Mouse (Mus musculus) CH12F3 (cell line): ENCODE measurements around the gene Cd72.

Source experiments
- in situ Hi-C: fragments of 300-500 bp; cut with MboI; formaldehyde crosslinking; loops from 2 replicates; pipeline ENCODE4 v1.14.3; 2020; ENCODE audit warnings: low sequenced_read_pairs

The Cd72 gene

DNA sequence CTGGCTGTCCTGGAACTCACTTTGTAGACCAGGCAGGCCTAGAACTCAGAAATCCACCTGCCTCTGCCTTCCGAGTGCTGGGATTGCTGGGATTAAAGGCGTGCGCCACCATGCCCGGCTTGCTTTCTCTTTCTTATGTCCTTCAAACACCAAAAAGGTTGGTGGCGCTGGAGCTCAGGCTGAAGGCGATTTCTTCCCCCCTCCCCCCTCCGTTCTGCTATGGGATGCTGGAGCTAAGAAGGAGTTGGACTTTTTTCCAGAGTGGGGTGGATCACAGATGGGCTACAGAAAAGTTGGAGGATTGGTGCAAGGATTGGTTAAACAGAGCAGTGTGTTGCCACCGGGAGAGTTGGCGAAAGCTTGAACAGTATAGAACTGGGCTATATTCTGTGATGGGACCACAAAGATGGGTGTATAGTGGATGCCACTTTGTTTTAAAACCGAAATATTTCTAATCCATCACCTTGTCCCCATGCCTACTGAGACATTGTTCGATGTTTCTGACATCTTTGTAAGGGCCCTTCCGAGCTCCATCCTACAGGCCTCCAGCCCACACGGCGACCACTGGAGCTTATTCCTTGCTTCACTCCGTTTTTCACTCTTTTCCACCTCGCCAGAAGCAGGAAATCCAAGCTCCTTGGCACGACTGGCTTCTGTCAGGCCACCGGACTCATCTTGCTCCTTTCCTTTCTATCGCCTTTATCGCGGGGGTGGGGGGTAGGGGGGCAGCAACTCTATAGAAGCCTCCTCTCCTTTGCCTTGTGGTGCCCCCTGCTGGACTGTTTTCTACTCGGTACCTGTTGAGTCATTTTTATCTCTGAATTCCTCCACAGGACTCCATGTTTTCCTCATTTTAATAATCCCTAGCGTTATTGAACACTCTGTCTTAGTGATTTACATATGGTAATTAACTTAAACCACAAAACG lies 24.7 kb upstream of the Cd72 start:
- in situ Hi-C loops = no loop called here

DNA sequence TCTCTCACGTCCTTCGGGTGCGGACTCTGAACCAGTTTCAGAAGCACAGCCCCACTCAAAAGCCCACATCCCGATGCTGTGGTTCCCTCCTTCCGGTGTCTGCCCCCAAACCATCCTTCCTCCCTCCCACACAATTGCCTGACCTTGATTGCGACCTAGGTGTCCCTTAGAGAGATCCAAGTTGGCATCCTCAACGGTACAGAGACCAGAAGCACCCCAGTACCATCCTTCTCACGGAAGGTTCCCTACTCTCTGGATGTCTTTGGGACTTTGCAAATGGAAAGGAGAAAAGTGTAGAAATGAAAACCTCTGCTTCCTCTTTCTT lies 24.1 kb upstream of the Cd72 start:
- in situ Hi-C loops = no loop called here

DNA sequence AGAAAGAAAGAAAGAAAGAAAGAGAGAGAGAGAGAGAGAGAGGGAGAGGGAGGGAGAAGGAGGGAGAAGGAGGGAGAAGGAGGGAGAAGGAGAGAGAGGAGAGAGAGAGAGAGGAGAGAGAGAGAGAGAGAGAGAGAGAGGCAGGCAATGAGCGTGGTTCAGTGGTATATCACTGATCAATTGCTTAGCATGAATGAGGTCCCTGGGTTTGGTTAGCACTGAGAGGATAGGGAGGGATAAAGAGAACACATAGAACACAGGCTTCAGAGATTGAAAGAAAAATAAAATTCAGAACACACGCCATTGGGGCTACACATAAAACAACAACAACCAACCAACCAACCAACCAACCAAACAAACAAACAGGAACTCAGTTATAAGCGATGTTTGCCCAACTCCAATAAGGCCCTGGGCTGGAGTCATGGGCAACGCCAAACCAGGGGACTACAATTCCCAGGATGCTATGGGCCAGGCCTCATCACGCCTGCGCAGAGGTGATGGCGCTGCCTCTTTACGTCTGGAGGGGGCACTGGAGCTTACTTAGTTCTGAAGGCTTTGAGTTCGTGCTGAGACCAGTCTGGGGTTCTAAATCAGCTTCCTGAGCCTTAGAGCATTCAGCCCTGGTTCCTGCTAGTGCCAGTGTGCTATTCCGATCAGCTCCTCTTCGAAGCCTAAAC lies 23.6 kb upstream of the Cd72 start:
- in situ Hi-C loops = no loop called here

DNA sequence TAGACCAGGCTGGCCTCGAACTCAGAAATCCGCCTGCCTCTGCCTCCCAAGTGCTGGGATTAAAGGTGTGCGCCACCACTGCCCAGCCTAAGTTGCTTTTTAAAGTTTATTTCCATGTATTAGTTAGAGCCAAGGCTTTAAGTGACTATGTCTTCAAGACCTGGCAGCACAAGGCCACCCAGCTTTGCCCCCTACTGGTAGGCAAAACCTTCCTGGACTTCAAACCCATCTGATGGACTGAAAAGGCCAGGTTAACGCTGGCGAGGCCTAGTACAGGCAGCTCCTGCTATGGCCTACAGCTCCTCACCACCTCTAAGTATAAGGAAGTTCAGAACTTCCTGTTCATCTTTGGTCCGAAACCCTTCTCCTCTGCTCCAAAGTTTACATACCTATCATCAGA lies 22.2 kb upstream of the Cd72 start:
- in situ Hi-C loops = no loop called here

DNA sequence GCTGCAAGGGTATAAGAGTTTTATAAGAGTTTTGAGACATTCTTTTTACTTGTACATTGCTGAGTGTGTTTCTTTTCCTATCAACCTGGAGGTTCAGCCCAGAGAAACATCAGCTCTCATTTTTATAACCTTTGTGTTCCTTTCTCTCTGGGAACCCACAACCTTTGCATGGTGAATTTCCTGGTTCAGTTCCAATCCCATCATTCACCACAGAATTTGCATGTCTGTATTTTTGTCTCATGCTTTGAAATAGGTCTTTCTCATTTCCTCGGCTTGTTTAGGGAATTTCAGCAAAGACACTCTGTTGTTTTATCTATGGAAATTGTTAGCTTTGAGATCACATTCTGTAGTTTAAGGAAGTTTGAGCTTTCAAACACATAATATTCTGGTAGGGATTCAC lies 19.2 kb upstream of the Cd72 start:
- in situ Hi-C loops = no loop called here

DNA sequence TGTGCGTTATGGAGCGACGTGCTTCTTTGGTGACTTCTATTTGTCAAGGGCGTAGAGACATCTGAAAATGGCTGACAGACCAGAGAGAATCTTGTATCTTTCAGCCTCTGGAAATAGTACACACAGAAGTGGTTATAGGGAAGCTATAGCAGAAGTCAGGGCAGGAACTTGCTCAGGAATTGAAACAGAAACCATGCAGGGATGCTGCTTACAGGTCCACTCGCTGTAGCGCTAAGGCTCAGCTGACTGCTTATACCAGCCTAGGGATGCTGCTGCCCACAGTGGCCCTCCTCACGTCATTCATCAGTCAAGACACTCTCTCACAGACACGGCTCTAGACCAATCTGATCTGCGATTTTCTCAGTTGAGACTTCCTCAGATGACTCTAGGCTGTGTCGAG lies 15.9 kb upstream of the Cd72 start:
- in situ Hi-C loops = no loop called here

DNA sequence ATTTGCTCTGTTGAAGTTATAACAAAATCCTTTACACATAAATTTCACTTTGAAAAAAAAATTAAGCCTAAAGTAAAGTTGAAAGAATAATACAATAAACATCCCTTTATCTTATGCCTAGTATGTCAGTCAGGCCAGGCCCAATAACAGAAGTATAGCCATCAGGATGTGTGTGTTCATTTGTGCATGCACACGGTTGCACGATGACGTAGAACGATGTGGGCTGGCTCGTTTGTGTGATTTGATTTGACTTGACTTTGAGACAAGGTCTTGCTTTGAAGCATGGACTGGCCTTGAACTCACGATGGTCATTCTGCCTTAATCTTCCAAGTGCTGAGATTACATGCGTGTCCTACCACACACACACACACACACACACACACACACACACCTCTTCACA lies 12.4 kb upstream of the Cd72 start:
- in situ Hi-C loops = no loop called here

DNA sequence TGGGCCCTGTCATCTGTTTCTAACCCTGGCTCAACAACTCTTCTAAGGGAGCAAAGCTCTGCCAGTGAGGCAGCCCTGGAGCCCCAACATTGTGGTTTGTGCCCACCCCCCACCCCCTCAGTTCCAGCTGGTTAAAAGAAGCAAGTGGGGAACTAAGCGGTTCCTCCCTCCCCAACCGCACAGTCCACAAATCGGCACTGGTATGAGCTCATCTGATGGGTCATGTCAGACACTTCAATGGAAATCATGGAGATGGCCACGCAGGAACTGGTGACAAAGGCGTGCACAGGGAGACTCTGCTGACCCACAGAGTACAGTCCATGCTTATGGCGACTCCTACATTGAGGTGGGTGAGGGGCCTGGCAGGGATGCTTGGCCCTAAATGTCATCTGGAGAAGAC lies 11.5 kb upstream of the Cd72 start:
- in situ Hi-C loops = no loop called here

DNA sequence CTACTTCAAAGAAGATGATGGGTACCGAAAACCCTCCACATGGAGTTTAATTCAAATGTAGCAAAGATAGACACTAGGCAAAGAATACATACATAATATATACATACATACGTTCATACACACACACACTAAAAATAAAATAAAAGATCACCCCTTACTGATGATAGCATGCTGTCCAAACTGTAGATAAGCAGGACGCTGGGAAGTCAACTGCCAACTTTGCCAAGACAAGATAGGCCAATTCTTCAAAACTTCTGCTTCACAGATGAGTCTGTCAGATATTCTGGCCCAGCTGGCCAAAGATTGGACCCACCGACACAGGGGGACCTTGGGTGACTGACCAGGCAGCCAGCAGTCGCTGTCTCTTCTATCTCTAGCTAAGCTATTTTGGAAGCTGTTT lies 8.7 kb upstream of the Cd72 start:
- in situ Hi-C loops = no loop called here

DNA sequence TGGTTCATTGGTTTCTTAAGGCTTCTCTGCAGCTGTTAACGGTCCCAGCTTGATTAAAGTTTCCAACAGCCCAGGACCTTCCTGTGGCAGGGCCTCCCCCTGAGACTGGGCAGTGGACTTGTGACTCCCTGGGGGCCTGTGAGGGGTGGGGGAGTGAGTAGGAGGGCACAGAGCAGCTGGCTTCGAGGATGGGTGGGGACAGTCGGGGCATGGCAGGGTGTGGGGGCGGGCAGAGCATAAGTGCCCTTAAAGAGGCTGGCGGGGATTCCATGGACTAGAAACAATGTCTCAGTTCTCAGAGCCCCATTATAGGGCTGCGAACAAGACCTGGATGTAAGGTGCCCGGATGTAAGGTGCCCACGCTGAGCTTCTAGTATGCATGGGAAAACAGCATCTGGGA lies 2.7 kb upstream of the Cd72 start:
- in situ Hi-C loops = no loop called here

DNA sequence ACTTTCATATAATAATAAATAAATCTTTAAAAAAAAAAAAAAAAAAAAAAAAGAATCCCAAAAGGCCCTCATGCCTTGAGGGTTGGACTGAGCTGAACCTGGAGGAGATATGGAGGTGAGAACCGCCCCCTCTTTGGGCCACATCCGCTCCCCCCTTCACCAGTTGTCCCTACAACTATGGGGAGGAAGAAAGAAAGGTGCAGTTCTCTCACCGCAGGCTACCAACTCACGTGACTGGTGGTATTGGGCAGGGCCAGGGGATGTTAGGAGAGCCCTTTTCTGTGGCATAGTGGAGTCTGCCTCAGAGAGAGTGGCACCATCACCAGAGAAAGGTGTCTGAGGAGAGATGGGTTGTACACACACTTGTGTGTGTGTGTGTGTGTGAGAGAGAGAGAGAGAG lies 2.0 kb upstream of the Cd72 start:
- in situ Hi-C loops = no loop called here

DNA sequence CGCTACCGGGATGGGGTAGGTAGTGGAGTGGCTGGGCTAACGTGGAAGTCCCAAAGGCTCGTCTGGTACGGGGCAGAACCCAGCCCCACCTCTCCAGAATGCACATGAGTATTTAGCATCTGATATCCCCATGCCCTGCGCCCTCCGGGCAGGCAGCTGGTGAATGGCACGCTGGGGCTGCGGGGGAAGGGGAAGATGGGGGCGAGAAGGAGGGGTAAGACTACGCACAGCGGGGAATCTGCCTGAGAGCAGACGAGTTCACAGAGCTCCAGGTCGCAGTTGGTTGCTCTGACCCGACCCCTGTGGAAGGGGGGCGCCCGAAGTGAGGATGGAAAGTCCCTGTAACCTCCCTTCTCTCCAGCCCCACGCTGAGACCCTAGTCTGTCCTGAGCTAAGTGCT lies 1.0 kb downstream of the Cd72 start:
- in situ Hi-C loops = no loop called here

DNA sequence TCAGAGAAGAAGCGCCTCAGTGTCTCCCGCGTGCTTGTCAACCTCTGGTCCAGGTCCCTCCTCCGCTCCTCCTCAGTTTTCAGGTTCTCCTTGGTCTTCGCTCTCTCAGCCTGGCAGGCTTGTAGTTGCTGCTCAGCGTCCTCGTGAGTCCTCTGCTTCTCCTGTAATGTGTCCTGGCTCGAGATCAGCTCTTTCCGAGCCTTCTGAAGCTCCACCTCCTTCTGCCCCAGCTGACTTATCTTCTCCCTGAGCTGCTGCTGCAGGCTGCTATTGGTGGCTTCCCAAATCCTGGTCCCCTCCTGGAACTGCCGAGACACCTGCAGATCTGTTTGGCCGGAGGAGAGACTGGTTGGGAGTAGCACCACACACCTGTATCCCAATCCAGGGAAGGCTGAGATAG lies 2.1 kb downstream of the Cd72 start:
- in situ Hi-C loops = no loop called here

DNA sequence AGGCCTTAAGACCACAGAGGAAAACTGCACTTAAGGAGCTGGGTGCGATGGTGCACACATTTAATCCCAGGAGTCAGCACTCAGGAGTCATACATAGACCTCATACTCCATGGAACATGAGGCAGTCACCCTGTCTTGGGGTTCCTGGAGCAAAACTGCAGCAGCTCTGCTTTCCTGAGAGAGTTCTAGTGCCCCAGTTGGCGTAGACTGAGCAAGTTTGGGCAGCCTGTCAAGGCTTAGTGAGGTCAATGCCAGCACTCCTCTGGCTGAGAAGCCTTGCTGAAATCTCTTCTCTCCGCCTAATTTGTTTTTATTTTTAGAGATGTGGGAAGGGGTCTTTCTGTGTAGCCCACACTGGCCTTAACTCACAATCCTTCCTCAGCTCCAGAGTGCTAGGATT lies 5.9 kb downstream of the Cd72 start:
- in situ Hi-C loops = loop anchor here (25.0 kb wide), 1 partner anchor 414 kb away; the partner anchor contains the start of gene Olfr155

DNA sequence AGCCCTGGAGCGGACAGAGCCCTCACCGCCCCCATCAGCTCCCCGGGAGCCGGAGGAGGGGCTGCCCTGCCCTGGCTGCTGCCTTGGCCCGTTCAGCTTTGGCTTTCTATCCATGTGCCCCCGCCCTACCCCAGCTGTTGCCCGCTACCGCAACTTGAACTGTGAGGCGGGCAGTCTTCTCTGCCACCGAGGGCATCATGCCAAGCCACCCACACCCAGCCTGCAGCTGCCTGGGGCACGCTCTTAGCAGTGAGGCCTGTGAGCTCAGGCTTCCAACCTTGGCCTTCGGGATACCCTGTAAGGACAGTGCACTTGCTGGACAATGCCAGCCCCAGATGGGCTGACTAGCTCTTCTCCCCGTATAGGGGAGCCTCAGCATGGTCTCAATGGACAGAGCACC lies 7.2 kb downstream of the Cd72 start:
- in situ Hi-C loops = loop anchor here (25.0 kb wide), 1 partner anchor 415 kb away; the partner anchor contains the start of gene Olfr155

DNA sequence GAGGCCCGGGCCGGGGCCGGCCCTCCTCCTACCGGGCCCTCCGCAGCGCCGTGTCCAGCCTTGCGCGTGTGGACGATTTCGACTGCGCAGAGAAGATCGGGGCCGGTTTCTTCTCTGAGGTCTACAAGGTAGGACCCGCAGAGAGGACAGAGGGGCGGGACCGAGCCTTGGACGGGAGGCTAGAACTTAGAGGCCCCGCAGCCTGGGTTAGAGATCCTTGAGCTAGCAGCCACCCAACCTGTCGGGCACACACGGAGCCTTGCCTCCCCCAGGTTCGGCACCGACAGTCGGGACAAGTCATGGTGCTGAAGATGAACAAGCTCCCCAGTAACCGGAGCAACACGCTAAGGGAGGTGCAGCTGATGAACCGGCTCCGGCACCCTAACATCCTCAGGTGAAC lies 10.9 kb downstream of the Cd72 start:
- in situ Hi-C loops = loop anchor here (5.0 to 25.0 kb wide), 2 partner anchors 39 to 419 kb away; partner anchors contain the start of genes Olfr155 and Sit1

DNA sequence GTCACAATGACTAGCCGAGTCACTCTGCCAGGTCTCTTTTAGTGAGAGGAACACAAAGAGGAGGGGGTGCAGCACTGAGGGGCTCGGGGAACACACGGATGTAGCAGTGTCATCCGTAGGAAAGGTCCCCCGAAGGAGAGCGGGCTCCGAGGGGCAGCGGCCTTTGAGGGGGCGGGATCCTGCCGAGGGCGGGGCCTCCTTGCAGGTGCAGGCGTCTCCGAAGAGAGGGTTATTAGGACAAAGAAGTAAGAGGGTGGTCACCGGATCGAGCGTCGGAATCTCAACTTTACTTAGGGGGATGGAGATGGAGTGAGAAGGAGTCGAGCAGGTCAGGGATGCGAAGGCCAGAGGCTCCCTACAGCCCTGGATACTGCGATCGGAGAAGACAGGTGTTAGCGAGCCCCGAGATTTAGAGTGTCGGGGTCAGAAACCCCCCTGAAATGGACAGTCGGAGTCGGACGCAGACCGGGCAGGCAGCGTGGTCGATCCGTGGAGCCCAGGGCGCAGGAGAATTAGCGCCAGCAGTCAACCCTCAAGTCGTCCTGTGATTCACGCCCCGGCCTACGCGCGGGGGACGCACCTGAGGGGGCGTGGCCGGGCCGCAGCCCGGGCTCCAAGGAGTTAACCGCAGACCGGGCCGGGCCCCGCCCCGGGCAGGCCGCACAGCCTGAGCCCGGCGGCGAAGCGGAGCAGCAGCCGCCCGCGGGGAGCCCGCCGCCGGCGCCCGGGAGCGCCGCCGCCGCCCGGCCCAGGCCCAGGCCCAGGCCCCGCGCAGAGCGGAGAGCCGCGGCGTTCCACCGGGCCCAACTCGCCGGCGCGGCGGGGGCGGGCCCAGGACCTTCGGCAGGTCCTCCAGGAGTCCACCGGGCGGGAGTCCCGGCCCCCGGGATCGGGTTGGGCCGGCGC lies 11.7 kb downstream of the Cd72 start:
- in situ Hi-C loops = loop anchor here (5.0 to 25.0 kb wide), 2 partner anchors 40 to 420 kb away; partner anchors contain the start of genes Olfr155 and Sit1

DNA sequence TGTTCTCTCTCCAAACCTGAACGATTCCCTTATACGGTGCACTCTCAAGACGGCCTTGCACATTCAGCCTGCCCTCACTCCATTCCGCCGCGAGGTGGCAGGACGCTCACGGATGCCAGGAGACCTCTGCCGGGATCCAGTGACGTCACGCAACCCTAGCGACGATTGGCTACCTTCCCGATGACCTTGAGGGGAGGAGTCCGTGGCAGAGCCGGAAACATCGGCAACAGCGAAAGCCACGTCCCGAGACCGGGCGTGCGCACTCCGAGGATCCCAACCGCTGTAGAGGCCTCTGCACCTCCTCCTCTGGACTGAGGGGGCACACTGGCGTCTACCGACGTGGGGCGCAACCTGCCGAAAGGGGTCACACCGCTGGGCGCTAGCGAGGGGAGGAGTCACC lies 12.4 kb downstream of the Cd72 start:
- in situ Hi-C loops = loop anchor here (5.0 to 25.0 kb wide), 2 partner anchors 40 to 420 kb away; partner anchors contain the start of genes Olfr155 and Sit1

DNA sequence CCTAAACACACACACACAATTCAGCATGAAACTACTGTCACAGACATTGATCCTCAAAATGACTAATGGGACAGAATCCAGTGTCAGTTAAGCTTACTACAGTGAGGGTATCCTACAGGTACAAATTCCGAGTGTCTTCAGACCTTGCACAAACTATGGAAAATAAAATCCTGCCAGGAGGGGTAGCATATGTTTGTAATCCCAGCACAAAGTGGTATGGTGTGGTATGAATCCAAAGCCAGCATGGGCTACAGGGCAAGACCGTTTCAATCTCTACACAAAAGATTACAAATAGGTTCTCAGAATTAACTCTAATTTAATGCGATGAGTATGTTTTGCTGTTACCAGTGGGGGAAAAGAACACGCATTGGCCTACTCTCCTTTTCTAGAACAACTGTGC lies 12.8 kb downstream of the Cd72 start, which contains the start of gene Tesk1:
TSS of gene Tesk1 (plus strand) at position 301 of the 400 bp plus-strand sequence.
- in situ Hi-C loops = loop anchor here (5.0 to 25.0 kb wide), 2 partner anchors 41 to 421 kb away; partner anchors contain the start of genes Olfr155 and Sit1

DNA sequence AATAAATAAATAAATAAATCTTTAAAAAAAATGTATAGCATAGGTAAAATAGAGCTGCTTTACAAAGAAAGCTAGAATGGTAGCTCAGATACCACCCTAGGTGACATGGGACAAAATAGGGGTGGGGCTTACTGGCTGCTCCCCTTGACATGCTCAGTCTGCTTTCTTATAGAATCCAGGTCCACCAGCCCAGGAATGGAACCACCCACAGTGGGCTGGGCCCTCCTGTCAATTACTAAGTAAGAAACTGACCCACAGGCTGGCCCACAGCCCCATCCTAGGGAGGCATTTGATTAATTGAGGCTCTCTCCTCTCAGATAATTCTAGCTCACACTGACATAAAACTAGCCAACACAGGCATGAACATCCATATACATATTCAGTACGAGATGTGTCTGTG lies 21.6 kb downstream of the Cd72 start:
- in situ Hi-C loops = loop anchor here (25.0 kb wide), 1 partner anchor 429 kb away; the partner anchor contains the start of gene Olfr155

DNA sequence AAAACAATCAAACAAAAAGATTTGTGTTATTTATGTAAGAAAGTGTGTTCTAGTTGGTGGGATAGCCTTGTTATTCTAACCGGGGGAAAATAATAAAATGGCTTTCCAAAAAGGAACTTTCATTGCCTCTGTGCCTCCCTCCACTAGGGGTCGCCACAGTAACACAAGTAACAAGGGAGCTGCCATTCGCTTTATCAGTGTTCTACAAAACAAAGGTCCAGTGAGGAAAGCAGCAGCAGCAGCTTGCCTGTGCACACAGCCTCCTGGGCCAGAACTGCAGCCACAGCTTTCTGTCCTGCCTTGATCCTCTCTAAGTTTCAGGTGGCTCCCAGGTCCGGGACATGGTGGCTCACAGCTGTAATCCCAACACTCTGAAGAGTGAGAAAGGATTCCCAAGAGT lies 22.7 kb downstream of the Cd72 start:
- in situ Hi-C loops = loop anchor here (25.0 kb wide), 1 partner anchor 431 kb away; the partner anchor contains the start of gene Olfr155
